ENCODE assay signal across 15 mouse cellular contexts in the genomic region with DNA sequence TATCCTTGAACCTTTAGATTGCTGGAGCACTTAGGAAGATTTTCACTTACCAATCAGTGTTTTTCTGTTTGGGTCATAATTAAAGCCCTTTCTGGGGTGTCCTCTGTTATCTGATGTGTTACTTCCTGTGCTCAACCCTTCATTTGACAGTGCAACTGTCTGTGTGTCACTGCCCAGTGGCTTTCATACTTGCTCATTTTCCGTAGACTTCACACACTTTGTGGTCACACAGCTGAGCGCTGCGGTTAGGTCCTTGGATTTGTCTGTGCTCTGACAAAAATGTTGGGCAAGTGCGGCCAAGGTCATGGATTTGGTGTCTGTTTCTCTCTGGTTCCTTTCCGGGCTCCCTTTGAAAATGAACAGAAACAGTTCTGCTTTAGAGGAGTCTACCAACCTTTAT.
A peak's percentile ranks its signal among the peaks of the same experiment; 100 is the strongest.
DNase-seq lines count a peak whose midpoint lies in the region; ATAC-seq and TF ChIP-seq lines count a peak whose summit lies in the region.
"Had no signal": no experiment of that assay in that cellular context is flagged by ENCODE, and none has a peak within 500 bp of the region (broad histone marks: within the 10 kb centered on the region; RNA-seq: fewer than 3 reads in every experiment).

No protein-coding gene starts in this region.

- TF ChIP-seq CTCF in layer of hippocampus, adult 2 months (conservative IDR thresholded peaks at IDR 0.05), result no peak

- H3K4me3 ChIP-seq in layer of hippocampus, adult 2 months, result no peak overlapping the region
- H3K4me3 ChIP-seq: embryonic facial prominence, embryonic 13.5 days; forebrain, embryonic 12.5 days; heart, embryonic 10.5 days; hindbrain, embryonic 10.5 days; liver, embryonic 13.5 days had no signal

- DNase-seq in layer of hippocampus, adult 2 months (ENCODE audit: low spot score in 2 of 2), result no peak
- no peak for DNase-seq in layer of hippocampus, adult 11-12 months (ENCODE audit: low spot score)
- peak; percentile 96 for DNase-seq in 416B (ENCODE audit: low read depth)
- DNase-seq in adrenal gland, adult 2 months, result peak; percentile 88
- DNase-seq in induced T-regulatory cell, adult 2 months (ENCODE audit: low read depth), result peak; percentile 44
- DNase-seq in thymus, postnatal 25 days, result no peak
- no peak for DNase-seq in right cerebral cortex, postnatal 36 days (ENCODE audit: low spot score in 2 of 2)
- DNase-seq: cerebellum, adult 9-11 months; liver, embryonic 13.5 days had no signal

- H3K27ac ChIP-seq in layer of hippocampus, adult 2 months, result 0 out of 2 replicates have a peak overlapping the region, but pooled peaks have one; percentile 15
- H3K27ac ChIP-seq: embryonic facial prominence, embryonic 13.5 days; forebrain, embryonic 12.5 days; heart, embryonic 10.5 days; hindbrain, embryonic 10.5 days; liver, embryonic 13.5 days had no signal

- no peak for ATAC-seq in activated CD4-positive, CD25-positive, alpha-beta regulatory T cell, adult 4 months
- ATAC-seq: intestine, postnatal 0 days had no signal

Comparison
In these comparisons a context has a peak if more than half of its experiments do, and no peak if none do; other contexts are left out.
1. DNase-seq: peak in 416B (single experiment), adrenal gland, adult 2 months (single experiment) and induced T-regulatory cell, adult 2 months (single experiment); none in layer of hippocampus, adult 2 months (0 of 2), layer of hippocampus, adult 11-12 months (single experiment), thymus, postnatal 25 days (single experiment) and right cerebral cortex, postnatal 36 days (0 of 2).